Mouse (Mus musculus): ENCODE measurements around the gene Bag2.

DNA sequence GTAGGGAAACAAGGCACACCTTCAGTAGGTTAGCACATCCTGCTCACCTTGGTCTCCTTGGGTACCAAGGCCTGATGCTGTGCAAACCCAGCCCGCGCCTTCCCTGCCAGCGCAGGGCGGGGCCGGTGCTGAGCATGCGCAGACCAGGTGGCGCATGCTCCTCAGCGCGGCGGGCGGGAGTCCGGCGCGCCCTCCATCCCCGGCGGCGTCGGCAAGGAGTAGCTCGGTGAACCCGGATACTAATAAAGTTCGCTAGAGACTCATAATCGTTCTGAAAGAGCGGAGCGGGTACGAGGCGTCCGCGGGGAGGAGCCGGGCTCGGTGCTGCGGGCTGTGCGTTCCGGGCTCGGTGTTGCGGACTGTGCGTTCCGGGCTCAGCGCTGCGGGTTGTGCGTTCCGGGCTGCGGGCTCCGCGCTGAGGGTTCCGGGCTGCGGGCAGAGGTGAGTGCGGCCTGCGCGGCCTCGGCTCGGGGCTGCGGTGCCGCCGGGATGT, 37.8 kb downstream of the Bag2 start, which contains the start of gene Rab23:
- no peak for TF ChIP-seq POLR2AphosphoS5 (IDR thresholded peaks at IDR 0.05; ENCODE audit: borderline replicate concordance, low read depth, low read length)
- no peak for TF ChIP-seq BHLHE40 (IDR thresholded peaks at IDR 0.05; ENCODE audit: borderline replicate concordance, low read depth, low read length)
- no peak for TF ChIP-seq ZC3H11A (IDR thresholded peaks at IDR 0.05; ENCODE audit: low read depth, low read length)
- peak; percentile 75 for TF ChIP-seq HCFC1 (IDR thresholded peaks at IDR 0.05; ENCODE audit: low read depth, low read length)
- peak; percentile 92; the same call in 1 of the 2 replicates for TF ChIP-seq UBTF (IDR thresholded peaks at IDR 0.05; ENCODE audit: borderline replicate concordance, insufficient read depth, low read depth, low read length)

Measured in MEL (cell line).